Mouse (Mus musculus): ENCODE measurements around the gene Tymp. TPM values are rescaled to one million over a fixed set of nuclear protein-coding genes. Genes with fewer than 3 reads are reported as not detected.

Tymp gene
- total and polyA plus RNA-seq, 2 experiments: 62.5 to 126 TPM

DNA sequence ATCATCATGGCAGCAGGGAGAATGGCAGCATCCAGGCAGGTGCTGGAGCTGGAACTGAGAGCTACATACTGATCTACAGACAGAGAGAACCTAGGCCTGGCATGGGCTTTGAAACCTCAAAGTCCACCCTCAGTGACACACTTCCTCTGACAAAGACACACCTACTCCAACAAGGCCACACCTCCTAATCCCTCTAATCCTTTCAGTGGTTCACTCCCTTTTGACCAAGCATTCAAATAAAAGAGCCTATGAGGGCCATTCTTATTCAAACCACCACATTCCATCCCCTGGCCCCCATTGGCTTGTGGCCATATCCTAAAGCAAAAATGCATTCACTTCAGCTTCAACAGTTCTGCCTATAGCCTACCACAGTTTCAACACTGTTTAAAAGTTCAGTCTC lies 29.9 kb upstream of the Tymp start:
- DNase-seq (ENCODE audit: extremely low read depth, low read depth, low spot score): no peak
- Histone ChIP-seq H3K4me3 (ENCODE audit: insufficient read depth, low read depth, low read length) (no peak overlapping the region), H3K27me3 (ENCODE audit: control insufficient read depth, insufficient read depth, low read length) (no peaks in the 10 kb centered on the region), H3K79me2 (ENCODE audit: control insufficient read depth, insufficient read depth, low read length) (no peaks in the 10 kb centered on the region), H3K9ac (ENCODE audit: low read depth, low read length) (no peak overlapping the region), H3K4me1 (ENCODE audit: control insufficient read depth, insufficient read depth, low read length) (no peaks in the 10 kb centered on the region), H3K36me3 (ENCODE audit: control insufficient read depth, insufficient read depth, low read length) (no peaks in the 10 kb centered on the region), H3K27ac (replicated peaks; ENCODE audit: insufficient read depth, low read depth, low read length) (no peak overlapping the region)
- TF ChIP-seq CTCF (IDR thresholded peaks at IDR 0.05; ENCODE audit: low read depth, low read length) (no peak), POLR2A (IDR thresholded peaks at IDR 0.05; ENCODE audit: extremely low read depth, insufficient read depth, low read length) (no peak)

- Histone ChIP-seq H3K4me1 (ENCODE audit: control insufficient read depth, insufficient read depth, low read length) (no peaks in the 10 kb centered on the region), H3K27ac (replicated peaks; ENCODE audit: insufficient read depth, low read depth, low read length) (no peak overlapping the region), H3K4me3 (ENCODE audit: insufficient read depth, low read depth, low read length) (no peak overlapping the region), H3K27me3 (ENCODE audit: control insufficient read depth, insufficient read depth, low read length) (no peaks in the 10 kb centered on the region), H3K36me3 (ENCODE audit: control insufficient read depth, insufficient read depth, low read length) (no peaks in the 10 kb centered on the region), H3K9ac (ENCODE audit: low read depth, low read length) (no peak overlapping the region), H3K79me2 (ENCODE audit: control insufficient read depth, insufficient read depth, low read length) (no peaks in the 10 kb centered on the region)
- WGBS: 84% methylated on average over 10 of the region's 10 CpGs
- TF ChIP-seq CTCF (IDR thresholded peaks at IDR 0.05; ENCODE audit: low read depth, low read length): no peak
- TF ChIP-seq POLR2A (IDR thresholded peaks at IDR 0.05; ENCODE audit: extremely low read depth, insufficient read depth, low read length): no peak
- no peak for DNase-seq (ENCODE audit: extremely low read depth, low read depth, low spot score)
Measured at GRCm38 (mm10) chr15:89404831-89405623, 28.2 kb upstream of the Tymp start.

DNA sequence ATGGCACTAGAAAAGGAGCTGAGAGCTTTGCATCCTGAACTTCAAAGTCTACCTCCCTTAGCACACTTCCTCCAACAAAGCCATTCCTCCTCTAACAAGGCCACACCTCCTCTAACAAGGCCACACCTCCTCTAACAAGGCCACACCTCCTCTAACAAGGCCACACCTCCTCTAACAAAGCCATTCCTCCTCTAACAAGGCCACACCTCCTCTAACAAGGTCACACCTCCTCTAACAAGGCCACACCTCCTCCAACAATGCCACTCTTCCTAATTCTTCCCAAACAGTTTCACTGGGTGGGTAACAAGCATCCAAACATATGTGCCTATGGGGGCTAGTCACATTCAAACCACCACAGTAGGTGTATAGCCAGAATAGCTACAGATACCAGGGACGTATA lies 25.6 kb upstream of the Tymp start:
- TF ChIP-seq CTCF (IDR thresholded peaks at IDR 0.05; ENCODE audit: low read depth, low read length) (no peak), POLR2A (IDR thresholded peaks at IDR 0.05; ENCODE audit: extremely low read depth, insufficient read depth, low read length) (no peak)
- 84% methylated on average over 1 of the region's 1 CpGs for WGBS
- DNase-seq (ENCODE audit: extremely low read depth, low read depth, low spot score): no peak

DNA sequence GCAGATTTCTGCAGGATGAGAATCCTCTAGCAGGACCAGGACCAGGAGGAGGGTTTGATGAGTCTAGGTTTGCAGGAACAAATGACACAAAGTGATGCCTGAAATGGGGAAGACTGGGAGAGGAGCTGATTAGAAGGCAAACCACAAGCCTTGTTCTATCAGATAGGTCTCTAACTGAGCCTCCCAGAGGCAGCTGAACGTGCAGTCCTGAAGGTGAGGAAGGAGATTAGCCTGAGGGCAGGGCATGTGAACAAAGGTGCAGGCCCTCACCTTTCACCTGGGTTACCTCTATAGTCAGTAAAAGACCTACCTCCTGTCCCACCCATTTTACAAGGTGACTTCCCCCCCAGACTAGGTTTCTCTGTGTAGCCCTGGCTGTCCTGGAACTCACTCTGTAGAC lies 22.9 kb upstream of the Tymp start:
- no peak for TF ChIP-seq POLR2A (IDR thresholded peaks at IDR 0.05; ENCODE audit: extremely low read depth, insufficient read depth, low read length)
- TF ChIP-seq CTCF (IDR thresholded peaks at IDR 0.05; ENCODE audit: low read depth, low read length): no peak
- no peaks in the 10 kb centered on the region for H3K36me3 ChIP-seq (ENCODE audit: control insufficient read depth, insufficient read depth, low read length)
- no peaks in the 10 kb centered on the region for H3K27me3 ChIP-seq (ENCODE audit: control insufficient read depth, insufficient read depth, low read length)
- no peak for DNase-seq (ENCODE audit: extremely low read depth, low read depth, low spot score)
- no peak overlapping the region for H3K9ac ChIP-seq (ENCODE audit: low read depth, low read length)
- peaks cover 3% of the 10 kb centered on the region; the same call in 1 of the 2 replicates for H3K4me1 ChIP-seq (ENCODE audit: control insufficient read depth, insufficient read depth, low read length)
- no peaks in the 10 kb centered on the region for H3K79me2 ChIP-seq (ENCODE audit: control insufficient read depth, insufficient read depth, low read length)
- H3K27ac ChIP-seq (replicated peaks; ENCODE audit: insufficient read depth, low read depth, low read length): no peak overlapping the region
- no peak overlapping the region for H3K4me3 ChIP-seq (ENCODE audit: insufficient read depth, low read depth, low read length)
- whole genome bisulfite sequencing: 67% methylated on average over 1 of the region's 1 CpGs

More for the DNA sequence above, 25.6 kb upstream of the Tymp start:
- Histone ChIP-seq H3K27ac (replicated peaks; ENCODE audit: insufficient read depth, low read depth, low read length) (no peak overlapping the region), H3K9ac (ENCODE audit: low read depth, low read length) (no peak overlapping the region), H3K4me1 (ENCODE audit: control insufficient read depth, insufficient read depth, low read length) (no peaks in the 10 kb centered on the region), H3K4me3 (ENCODE audit: insufficient read depth, low read depth, low read length) (no peak overlapping the region), H3K27me3 (ENCODE audit: control insufficient read depth, insufficient read depth, low read length) (no peaks in the 10 kb centered on the region), H3K36me3 (ENCODE audit: control insufficient read depth, insufficient read depth, low read length) (no peaks in the 10 kb centered on the region), H3K79me2 (ENCODE audit: control insufficient read depth, insufficient read depth, low read length) (no peaks in the 10 kb centered on the region)

- Histone ChIP-seq H3K4me1 (ENCODE audit: control insufficient read depth, insufficient read depth, low read length) (peaks cover 3% of the 10 kb centered on the region; the same call in 1 of the 2 replicates), H3K27me3 (ENCODE audit: control insufficient read depth, insufficient read depth, low read length) (no peaks in the 10 kb centered on the region), H3K4me3 (ENCODE audit: insufficient read depth, low read depth, low read length) (no peak overlapping the region), H3K79me2 (ENCODE audit: control insufficient read depth, insufficient read depth, low read length) (no peaks in the 10 kb centered on the region), H3K36me3 (ENCODE audit: control insufficient read depth, insufficient read depth, low read length) (no peaks in the 10 kb centered on the region), H3K27ac (replicated peaks; ENCODE audit: insufficient read depth, low read depth, low read length) (no peak overlapping the region), H3K9ac (ENCODE audit: low read depth, low read length) (no peak overlapping the region)
- WGBS: 83% methylated on average over 2 of the region's 2 CpGs
- DNase-seq (ENCODE audit: extremely low read depth, low read depth, low spot score): no peak
- TF ChIP-seq POLR2A (IDR thresholded peaks at IDR 0.05; ENCODE audit: extremely low read depth, insufficient read depth, low read length): no peak
- no peak for TF ChIP-seq CTCF (IDR thresholded peaks at IDR 0.05; ENCODE audit: low read depth, low read length)
Measured at GRCm38 (mm10) chr15:89398146-89398545, 21.3 kb upstream of the Tymp start.

- WGBS: 23% methylated on average over 4 of the region's 4 CpGs
- TF ChIP-seq CTCF (IDR thresholded peaks at IDR 0.05; ENCODE audit: low read depth, low read length) (no peak), POLR2A (IDR thresholded peaks at IDR 0.05; ENCODE audit: extremely low read depth, insufficient read depth, low read length) (no peak)
- no peak overlapping the region for H3K4me3 ChIP-seq (ENCODE audit: insufficient read depth, low read depth, low read length)
- no peak overlapping the region for H3K27ac ChIP-seq (replicated peaks; ENCODE audit: insufficient read depth, low read depth, low read length)
- no peaks in the 10 kb centered on the region for H3K36me3 ChIP-seq (ENCODE audit: control insufficient read depth, insufficient read depth, low read length)
- H3K79me2 ChIP-seq (ENCODE audit: control insufficient read depth, insufficient read depth, low read length): no peaks in the 10 kb centered on the region
- H3K4me1 ChIP-seq (ENCODE audit: control insufficient read depth, insufficient read depth, low read length): peaks cover 3% of the 10 kb centered on the region; the same call in 1 of the 2 replicates
- no peaks in the 10 kb centered on the region for H3K27me3 ChIP-seq (ENCODE audit: control insufficient read depth, insufficient read depth, low read length)
- H3K9ac ChIP-seq (ENCODE audit: low read depth, low read length): no peak overlapping the region
- DNase-seq (ENCODE audit: extremely low read depth, low read depth, low spot score): peak; percentile 98
Measured at GRCm38 (mm10) chr15:89396883-89397282, 20.0 kb upstream of the Tymp start.
